Comparison of ENCODE assay signal across 39 mouse cellular contexts in the genomic region with DNA sequence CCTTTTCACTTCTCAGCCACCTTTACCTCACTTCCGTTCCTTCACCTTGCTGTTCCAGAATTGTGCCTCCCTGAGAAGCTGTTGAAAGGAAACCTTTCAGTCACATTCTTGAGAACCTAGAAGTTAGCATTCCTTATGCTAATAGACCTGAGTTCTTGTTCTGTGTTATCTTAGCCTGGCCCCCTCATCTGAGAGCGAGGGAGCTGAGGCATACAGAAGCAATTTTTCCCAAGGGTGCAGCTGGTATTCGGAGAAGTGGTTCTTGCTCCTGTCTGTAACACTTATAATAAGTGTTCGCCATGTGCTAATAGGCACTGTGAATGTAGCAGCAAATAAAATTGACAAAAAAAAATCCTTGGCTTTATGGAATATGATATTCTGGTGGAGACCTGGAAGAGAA. TPM values are rescaled to one million over a fixed set of nuclear protein-coding genes. Genes with fewer than 3 reads are reported as not detected.
"Had no signal": no experiment of that assay in that cellular context is flagged by ENCODE, and none has a peak within 500 bp of the region (broad histone marks: within the 10 kb centered on the region; RNA-seq: fewer than 3 reads in every experiment).

No protein-coding gene starts in this region.

- H3K4me2 ChIP-seq: heart, embryonic 11.5 days; heart, embryonic 13.5 days; heart, embryonic 15.5 days; hindbrain, embryonic 13.5 days; hindbrain, embryonic 15.5 days; kidney, embryonic 15.5 days; limb, embryonic 13.5 days; limb, embryonic 15.5 days had no signal

- H3K4me3 ChIP-seq: gastrocnemius, adult 2 months; heart, embryonic 13.5 days; heart, embryonic 15.5 days; hindbrain, embryonic 13.5 days; hindbrain, embryonic 15.5 days; kidney, embryonic 15.5 days; limb, embryonic 13.5 days; limb, embryonic 15.5 days had no signal

- H3K9ac ChIP-seq: heart, embryonic 13.5 days; heart, embryonic 15.5 days; hindbrain, embryonic 13.5 days; hindbrain, embryonic 15.5 days; kidney, embryonic 15.5 days; limb, embryonic 13.5 days; limb, embryonic 15.5 days had no signal

- H3K9me3 ChIP-seq: heart, embryonic 13.5 days; heart, embryonic 15.5 days; hindbrain, embryonic 13.5 days; hindbrain, embryonic 15.5 days; kidney, embryonic 15.5 days; limb, embryonic 13.5 days; limb, embryonic 15.5 days had no signal

- H3K27me3 ChIP-seq: heart, embryonic 13.5 days; heart, embryonic 15.5 days; hindbrain, embryonic 13.5 days; hindbrain, embryonic 15.5 days; kidney, embryonic 15.5 days; limb, embryonic 13.5 days; limb, embryonic 15.5 days had no signal

- H3K4me1 ChIP-seq: heart, embryonic 13.5 days; heart, embryonic 15.5 days; kidney, embryonic 15.5 days; limb, embryonic 13.5 days; limb, embryonic 15.5 days had no signal

- H3K27ac ChIP-seq: gastrocnemius, adult 2 months; heart, embryonic 13.5 days; heart, embryonic 15.5 days; hindbrain, embryonic 13.5 days; hindbrain, embryonic 15.5 days; hindbrain, postnatal 0 days; kidney, embryonic 15.5 days; kidney, postnatal 0 days; limb, embryonic 13.5 days; limb, embryonic 15.5 days had no signal

- ATAC-seq: forebrain, embryonic 16.5 days; hindbrain, postnatal 0 days; intestine, embryonic 16.5 days had no signal

- DNase-seq: gastrocnemius, adult 2 months; gastrocnemius, postnatal 10 days; gastrocnemius, postnatal 25 days; heart, adult 18-20 months; heart, postnatal 14 days; heart, postnatal 36 days; kidney, adult 11 months; kidney, adult 2 months; kidney, adult 9 months; kidney, postnatal 14 days; kidney, postnatal 36 days; layer of hippocampus, adult 9-11 months; layer of hippocampus, postnatal 36 days; left cerebral cortex, postnatal 4 days had no signal

- H3K36me3 ChIP-seq: heart, embryonic 13.5 days; heart, embryonic 15.5 days; hindbrain, embryonic 13.5 days; hindbrain, embryonic 15.5 days; kidney, embryonic 15.5 days; limb, embryonic 13.5 days; limb, embryonic 15.5 days had no signal

RNA-seq across cellular contexts. Expression of a gene that starts 58.6 kb away (rescaled TPM):
- total RNA-seq: gastrocnemius, adult 2 months; gastrocnemius, postnatal 10 days; gastrocnemius, postnatal 25 days; gastrocnemius, postnatal 4 days; granulocyte monocyte progenitor cell, adult 5-6 weeks; heart, adult 18-20 months; heart, adult 8-10 months; heart, postnatal 14 days; heart, postnatal 36 days; hematopoietic stem cell, adult 5-6 weeks; hindbrain, postnatal 0 days; layer of hippocampus, adult 18-20 months; layer of hippocampus, postnatal 14 days; layer of hippocampus, postnatal 36 days; left cerebral cortex, adult 18-20 months; left cerebral cortex, adult 8-10 months; left cerebral cortex, postnatal 10 days; left cerebral cortex, postnatal 25 days; left cerebral cortex, postnatal 4 days had no signal
- polyA plus RNA-seq: forebrain, embryonic 16.5 days; frontal cortex, adult 2 months; heart, embryonic 11.5 days; heart, embryonic 13.5 days; hindbrain, embryonic 11.5 days; hindbrain, embryonic 13.5 days; hindbrain, embryonic 15.5 days; hindbrain, postnatal 0 days; kidney, embryonic 15.5 days; kidney, postnatal 0 days; limb, embryonic 11.5 days; limb, embryonic 13.5 days; limb, embryonic 15.5 days had no signal
